In genomic region chr16:44480616-44481015, GRCm38 (mm10) we compare ENCODE assay signal across 11 mouse cellular contexts.
DNase-seq lines count a peak whose midpoint lies in the region; ATAC-seq lines count a peak whose summit lies in the region.
"Had no signal": no experiment of that assay in that cellular context is flagged by ENCODE, and none has a peak within 500 bp of the region (broad histone marks: within the 10 kb centered on the region; RNA-seq: fewer than 3 reads in every experiment).

No protein-coding gene starts in this region.

- 43% methylated on average over 7 of the region's 7 CpGs for WGBS in heart, embryonic 15.5 days
- 43% methylated on average over 7 of the region's 7 CpGs for WGBS in kidney, embryonic 15.5 days

- ATAC-seq in heart, embryonic 15.5 days (replicated peaks; ENCODE audit: insufficient number of reproducible peaks, insufficient read depth, low FRiP score, low read depth) = peak; percentile 55; the same call in 1 of the 2 replicates
- ATAC-seq in kidney, embryonic 15.5 days (replicated peaks; ENCODE audit: low FRiP score) = 0 out of 2 replicates have a peak, but pooled peaks have one; percentile 47
- no peak for ATAC-seq in monocyte, adult 5-6 weeks (replicated peaks; ENCODE audit: insufficient number of reproducible peaks, low FRiP score, low TSS enrichment, poor library complexity, severe bottlenecking)
- ATAC-seq: liver, embryonic 12.5 days had no signal

- H3K9ac ChIP-seq in heart, embryonic 15.5 days = no peak overlapping the region
- H3K9ac ChIP-seq in kidney, embryonic 15.5 days = no peak overlapping the region
- H3K9ac ChIP-seq: heart, embryonic 13.5 days; liver, embryonic 12.5 days; neural tube, embryonic 13.5 days had no signal

- H3K4me3 ChIP-seq in heart, embryonic 15.5 days = no peak overlapping the region
- no peak overlapping the region for H3K4me3 ChIP-seq in kidney, embryonic 15.5 days (replicated peaks)
- H3K4me3 ChIP-seq: heart, embryonic 13.5 days; liver, embryonic 12.5 days; neural tube, embryonic 13.5 days had no signal

- no peak for DNase-seq in heart, adult 8-10 months (ENCODE audit: low spot score)
- peak; percentile 10 for DNase-seq in A20 (ENCODE audit: low read depth, low spot score)
- peak; percentile 61 for DNase-seq in cerebellum, adult 9-10 months
- DNase-seq in urinary bladder, postnatal 25 days (ENCODE audit: low spot score) = no peak
- DNase-seq in right cerebral cortex, postnatal 4 days = no peak

- no peaks in the 10 kb centered on the region for H3K36me3 ChIP-seq in heart, embryonic 15.5 days
- peaks cover 9% of the 10 kb centered on the region for H3K36me3 ChIP-seq in kidney, embryonic 15.5 days
- H3K36me3 ChIP-seq: liver, embryonic 12.5 days had no signal

- H3K27ac ChIP-seq in heart, embryonic 15.5 days = no peak overlapping the region
- H3K27ac ChIP-seq in kidney, embryonic 15.5 days = peak overlapping the region; percentile 48; the same call in 1 of the 2 replicates
- H3K27ac ChIP-seq: liver, embryonic 12.5 days; neural tube, embryonic 13.5 days had no signal

- H3K4me2 ChIP-seq in heart, embryonic 15.5 days = no peak overlapping the region
- H3K4me2 ChIP-seq in kidney, embryonic 15.5 days = no peak overlapping the region
- H3K4me2 ChIP-seq: heart, embryonic 13.5 days; liver, embryonic 12.5 days; neural tube, embryonic 13.5 days had no signal

- H3K27me3 ChIP-seq in heart, embryonic 15.5 days = 0 out of 2 replicates have a peak, but pooled peaks cover 5% of the 10 kb centered on the region
- H3K27me3 ChIP-seq in kidney, embryonic 15.5 days = no peaks in the 10 kb centered on the region
- H3K27me3 ChIP-seq: neural tube, embryonic 13.5 days had no signal

- no peaks in the 10 kb centered on the region for H3K9me3 ChIP-seq in heart, embryonic 15.5 days (replicated peaks)
- no peaks in the 10 kb centered on the region for H3K9me3 ChIP-seq in kidney, embryonic 15.5 days (replicated peaks)
- H3K9me3 ChIP-seq: heart, embryonic 13.5 days; liver, embryonic 12.5 days; neural tube, embryonic 13.5 days had no signal

- 0 out of 2 replicates have a peak, but pooled peaks cover 2% of the 10 kb centered on the region for H3K4me1 ChIP-seq in heart, embryonic 15.5 days (replicated peaks)
- peaks cover 24% of the 10 kb centered on the region for H3K4me1 ChIP-seq in kidney, embryonic 15.5 days
- H3K4me1 ChIP-seq: heart, embryonic 13.5 days; liver, embryonic 12.5 days had no signal

Comparison
In these comparisons a context has a peak if more than half of its experiments do, and no peak if none do; other contexts are left out.
1. DNase-seq: peak in A20 (single experiment) and cerebellum, adult 9-10 months (single experiment); none in heart, adult 8-10 months (single experiment), urinary bladder, postnatal 25 days (single experiment) and right cerebral cortex, postnatal 4 days (single experiment).